Mouse (Mus musculus): ENCODE results near the gene Btaf1.

DNA sequence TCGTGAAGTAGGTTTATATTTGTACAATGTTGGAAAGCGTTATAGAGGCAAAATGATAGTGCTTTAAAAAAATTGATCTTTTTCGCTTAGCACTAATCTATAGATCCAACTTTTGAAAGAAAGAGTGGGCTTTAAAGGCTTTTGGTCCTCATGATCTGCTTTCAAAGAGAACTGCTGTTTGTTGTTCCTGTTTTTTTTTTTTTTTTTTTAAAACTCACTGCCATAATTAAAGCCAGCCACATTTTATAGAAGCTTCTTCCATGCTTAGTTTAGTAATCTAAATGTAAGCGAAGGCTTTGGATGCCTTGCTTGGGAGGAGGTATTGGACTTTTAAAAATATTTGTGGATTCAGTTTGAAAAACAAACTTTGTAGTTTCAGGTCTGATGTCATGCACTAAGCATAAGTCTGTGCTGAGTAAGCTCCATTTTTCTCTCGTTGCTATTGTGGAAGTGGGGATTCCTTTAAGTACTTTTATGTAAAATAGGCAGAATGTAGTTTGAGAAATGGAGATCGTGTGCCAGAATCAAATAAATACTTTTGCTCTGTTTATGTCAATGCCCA lies 2.0 kb downstream of the Btaf1 start:
- TF ChIP-seq CTCF (IDR thresholded peaks at IDR 0.05; ENCODE audit: extremely low read depth, insufficient read depth, insufficient read length, insufficient replicate concordance) (no peak), POLR2A (IDR thresholded peaks at IDR 0.05; ENCODE audit: low read depth, low read length) (no peak)
